Mouse (Mus musculus): ENCODE measurements around the gene E130309D02Rik.
A peak's percentile ranks its signal among the peaks of the same experiment; 100 is the strongest.

- TF ChIP-seq CTCF (IDR thresholded peaks at IDR 0.05) (peak; percentile 57), EP300 (IDR thresholded peaks at IDR 0.05; ENCODE audit: insufficient read depth, low read depth, low read length) (no peak), POLR2A (IDR thresholded peaks at IDR 0.05; ENCODE audit: insufficient read depth, low read depth, low read length) (no peak)
These were observed 16.8 kb downstream of the E130309D02Rik start for GRCm38 (mm10) chr5:143298391-143298790.

Data from heart, adult 2 months (tissue).